Mouse (Mus musculus): ENCODE results near the gene Olfr8. TPM values are rescaled to one million over a fixed set of nuclear protein-coding genes. Genes with fewer than 3 reads are reported as not detected.

The Olfr8 gene
- not detected in 2 replicates for polyA plus RNA-seq (2012; rRNA removed)

DNA sequence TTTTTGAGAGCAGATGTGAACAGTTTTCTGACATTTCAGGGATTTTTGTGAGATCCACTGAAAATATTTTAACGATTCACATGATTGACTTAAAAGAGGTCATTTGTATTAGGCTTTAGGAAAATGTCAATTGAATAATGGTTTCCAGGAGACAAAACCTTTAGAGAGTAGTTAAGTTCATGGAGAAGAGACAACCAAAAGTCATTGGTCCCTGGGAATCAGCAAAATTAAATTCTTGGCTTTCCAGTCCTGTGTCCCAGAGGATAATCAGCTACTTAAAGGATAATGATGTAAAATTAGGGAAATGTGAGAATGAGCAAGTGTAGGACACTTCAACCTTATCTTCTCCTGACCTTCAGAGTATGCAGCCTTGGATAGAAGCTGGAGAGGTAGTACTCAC lies at the start of gene Olfr8:
Olfr8 (plus strand) TSS at position 301 of the 400 bp plus-strand sequence.

DNA sequence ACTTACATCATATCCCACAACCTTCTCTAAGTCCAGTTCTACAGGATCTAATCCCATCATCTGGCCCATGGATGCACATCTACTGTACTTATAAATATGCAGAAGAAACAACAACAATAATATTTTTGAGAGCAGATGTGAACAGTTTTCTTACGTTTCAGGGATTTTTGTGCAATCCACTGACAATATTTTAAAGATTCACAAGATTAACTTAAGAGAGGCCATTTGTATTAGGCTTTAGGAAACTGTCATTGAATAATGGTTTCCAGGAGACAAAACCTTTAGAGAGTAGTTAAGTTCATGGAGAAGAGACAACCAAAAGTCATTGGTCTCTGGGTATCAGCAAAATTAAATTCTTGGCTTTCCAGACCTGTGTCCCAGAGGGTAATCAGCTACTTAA lies 37.6 kb upstream of the Olfr8 start, which contains the start of gene Olfr1354:
Olfr1354 (plus strand) TSS at position 301 of the 400 bp plus-strand sequence.

DNA sequence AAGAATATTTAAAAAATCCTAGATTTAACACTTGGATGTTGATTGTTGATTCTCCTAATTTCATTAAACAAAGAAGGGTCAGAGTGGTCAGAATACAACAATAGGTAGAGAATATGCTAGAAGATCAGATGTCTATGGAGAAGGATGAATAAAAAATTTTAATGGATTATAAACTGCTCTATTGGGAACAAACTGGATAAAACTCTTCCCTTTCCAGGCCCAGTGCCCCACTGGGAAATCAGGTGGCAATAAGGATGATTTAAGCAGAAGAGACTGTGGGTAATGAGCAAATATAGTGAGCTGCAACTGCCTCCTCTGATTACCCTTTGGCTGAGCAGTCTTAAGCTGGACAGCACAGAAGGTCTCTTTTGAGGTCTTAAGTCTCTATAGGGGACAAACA lies 12.6 kb downstream of the Olfr8 start, which contains the start of gene Olfr1353:
Olfr1353 (plus strand) TSS at position 301 of the 400 bp plus-strand sequence.

DNA sequence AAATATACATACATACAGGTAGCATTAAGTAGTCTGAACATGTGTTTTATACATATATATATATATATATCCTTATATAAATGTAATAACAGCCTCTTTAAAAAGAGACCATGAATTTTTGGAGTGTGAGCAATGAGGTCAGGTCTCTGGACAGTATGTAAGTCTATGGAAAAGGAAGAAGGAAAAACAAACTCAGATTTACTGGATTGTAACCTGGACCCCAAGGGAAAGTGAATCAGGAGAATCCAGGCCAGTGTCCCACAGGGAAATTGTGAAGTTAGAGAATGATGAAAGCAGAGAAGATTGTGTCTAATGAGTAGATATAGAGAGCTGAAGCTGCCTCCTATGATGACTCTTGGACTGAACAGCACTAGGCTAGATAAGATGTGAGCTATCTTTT lies 30.3 kb downstream of the Olfr8 start, which contains the start of gene Olfr1352:
Olfr1352 (plus strand) TSS at position 301 of the 400 bp plus-strand sequence.

Other genes with a start within 250 kb of the Olfr8 start
- 4.7 and 5.8 TPM in 2 replicates for gene Casp14, start 232.3 kb upstream of the Olfr8 start, polyA plus RNA-seq (2012; rRNA removed)
- gene Ccdc105, start 197.6 kb upstream of the Olfr8 start, polyA plus RNA-seq (2012; rRNA removed): not detected in 2 replicates
- gene Slc1a6, start 170.1 kb upstream of the Olfr8 start, polyA plus RNA-seq (2012; rRNA removed): 0.19 and 0.45 TPM in 2 replicates
- not detected in 2 replicates for gene Olfr1356, start 98.5 kb upstream of the Olfr8 start, polyA plus RNA-seq (2012; rRNA removed)
- gene Olfr1355, start 75.1 kb upstream of the Olfr8 start, polyA plus RNA-seq (2012; rRNA removed): not detected in 2 replicates
- gene Olfr1354, start 37.5 kb upstream of the Olfr8 start, polyA plus RNA-seq (2012; rRNA removed): not detected in 2 replicates
- gene Olfr1353, start 12.7 kb downstream of the Olfr8 start, polyA plus RNA-seq (2012; rRNA removed): not detected in 2 replicates
- gene Olfr1352, start 30.4 kb downstream of the Olfr8 start, polyA plus RNA-seq (2012; rRNA removed): not detected in 2 replicates
- gene Olfr1351, start 61.8 kb downstream of the Olfr8 start, polyA plus RNA-seq (2012; rRNA removed): not detected in 2 replicates
- gene Olfr57, start 78.1 kb downstream of the Olfr8 start, polyA plus RNA-seq (2012; rRNA removed): not detected in 2 replicates
- 0.11 and 0.47 TPM in 2 replicates for gene 2610008E11Rik, start 147.0 kb downstream of the Olfr8 start, polyA plus RNA-seq (2012; rRNA removed)
- gene Vmn2r80, start 198.1 kb downstream of the Olfr8 start, polyA plus RNA-seq (2012; rRNA removed): not detected in 2 replicates

Measured in stomach, adult 2 months (tissue).